Mouse (Mus musculus) heart, adult 18-20 months (tissue): ENCODE results near the gene Hecw2. TPM values are rescaled to one million over a fixed set of nuclear protein-coding genes. Genes with fewer than 3 reads are reported as not detected.

Experiments used
- DNase-seq, 2 experiments: peaks; one replicate each; pipeline ENCODE4 v3.0.0; 2021 to 2022; ENCODE audit warnings: mixed read lengths in 1 of 2
- total RNA-seq, 2 experiments: library from RNA; stranded (reverse); gene quantifications; 2 replicates each; pipeline ENCODE4 v1.2.3; 2021

Hecw2 gene
- total RNA-seq, 2 experiments from 2014 or later, result 18.2 to 19.1 TPM

DNA sequence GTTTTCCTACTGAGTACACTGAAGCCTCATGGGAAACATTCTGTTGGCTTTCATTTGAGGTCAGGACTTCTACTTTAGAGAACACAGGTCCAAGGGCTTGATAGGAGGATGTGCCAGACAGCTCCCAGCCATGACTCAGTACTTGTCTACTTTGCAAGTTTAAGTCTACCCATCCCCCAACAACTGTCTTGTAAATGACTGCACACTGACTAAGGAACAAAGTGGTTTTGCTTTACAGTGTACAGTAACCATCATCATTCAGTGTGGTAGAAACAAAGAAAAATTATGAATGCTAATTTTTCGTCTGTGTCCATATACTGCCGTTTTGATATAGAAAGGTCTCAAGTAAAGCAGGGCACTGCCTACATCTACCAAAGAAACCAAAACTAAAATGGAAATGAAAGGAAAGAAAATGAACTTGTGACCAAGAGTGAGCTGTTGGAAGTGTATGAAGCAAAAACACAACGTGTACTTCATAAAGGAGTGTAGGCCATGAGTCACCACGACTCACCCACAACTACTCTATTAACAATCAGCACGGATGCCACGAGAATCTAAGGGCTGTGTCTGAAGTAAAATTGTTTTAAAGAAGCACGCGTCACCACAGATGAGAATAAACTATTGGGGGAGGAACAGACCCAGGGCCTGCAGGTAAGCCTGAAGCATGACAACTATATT is 356.6 kb downstream of the Hecw2 start:
- no peak for DNase-seq

DNA sequence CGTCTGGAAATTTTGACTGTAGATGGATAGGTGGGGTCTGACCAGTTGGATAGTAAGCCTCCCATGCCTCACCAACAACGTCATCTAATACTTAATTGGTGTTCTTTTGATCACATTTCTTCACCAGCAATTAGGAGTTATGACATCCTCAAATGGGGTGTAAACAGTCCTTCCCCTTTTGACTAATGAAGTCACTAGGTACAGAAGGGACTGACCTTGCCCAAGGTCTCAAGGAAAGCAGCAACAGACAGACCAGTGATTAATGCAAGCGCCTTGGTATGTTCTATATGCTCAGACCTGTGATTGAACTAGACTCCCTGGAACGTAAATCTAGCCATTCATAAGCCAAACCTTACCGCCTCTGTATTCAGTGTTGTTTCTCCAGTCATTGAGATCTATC is 364.7 kb downstream of the Hecw2 start:
- DNase-seq, result no peak

DNA sequence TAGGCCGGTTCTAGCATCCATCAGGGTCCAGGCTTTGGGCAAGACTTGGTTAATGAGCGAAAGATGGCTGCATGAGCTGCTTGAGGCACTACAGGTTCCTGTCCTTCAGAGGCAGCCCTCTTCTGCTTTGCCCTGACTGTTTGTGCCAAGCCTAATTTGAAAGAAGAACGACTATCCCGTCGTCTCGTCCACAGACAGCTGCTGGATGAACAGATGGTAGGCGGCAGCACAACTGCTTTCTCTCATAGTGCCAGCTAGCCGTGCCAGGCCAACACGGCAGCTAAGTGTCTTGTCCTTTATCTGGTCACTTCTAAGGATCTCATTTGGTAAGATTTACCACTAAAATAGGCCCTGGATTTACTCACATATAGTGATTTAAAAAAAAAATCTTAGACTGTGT is 365.9 kb downstream of the Hecw2 start:
- DNase-seq, result no peak

DNA sequence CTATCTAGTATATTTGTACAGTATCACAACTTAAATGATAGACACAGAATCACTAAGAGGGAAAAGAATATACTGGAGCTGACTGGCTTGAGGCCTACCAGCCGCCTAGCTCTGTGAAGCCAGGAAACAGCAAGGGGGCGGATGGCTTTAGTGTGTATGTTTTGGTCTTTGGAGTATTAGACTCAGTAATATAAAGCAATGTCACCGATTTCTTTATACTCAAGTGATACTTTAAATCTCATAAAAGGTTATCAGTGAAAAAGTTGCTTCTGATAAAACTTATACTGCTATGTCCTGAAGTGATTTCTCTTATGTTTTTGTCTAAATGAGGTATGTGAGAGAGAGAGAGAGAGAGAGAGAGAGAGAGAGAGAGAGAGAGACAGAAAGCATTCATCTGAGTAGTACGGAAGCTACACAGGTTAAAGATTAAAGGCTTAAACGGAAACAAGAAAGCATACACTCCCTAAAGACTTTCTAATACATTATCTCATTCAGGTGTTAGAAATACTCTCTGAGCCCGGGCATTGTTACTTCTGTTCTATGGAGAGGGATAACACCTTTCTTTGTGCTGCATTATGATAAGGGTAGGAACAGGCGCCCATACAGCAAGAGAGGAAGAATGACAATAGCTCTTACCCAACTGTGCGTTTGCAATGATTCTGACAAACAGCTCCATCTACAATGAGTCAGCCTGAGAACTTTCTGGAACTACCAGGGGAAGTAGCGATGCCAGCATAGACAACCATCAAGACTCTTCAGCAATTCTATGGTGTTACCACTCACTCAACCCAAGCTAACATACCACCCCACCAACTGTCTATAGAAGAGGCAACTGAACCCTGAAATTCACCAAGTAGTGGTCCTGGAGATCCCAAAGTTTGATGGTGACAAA is 370.3 kb downstream of the Hecw2 start:
- DNase-seq, result no peak

DNA sequence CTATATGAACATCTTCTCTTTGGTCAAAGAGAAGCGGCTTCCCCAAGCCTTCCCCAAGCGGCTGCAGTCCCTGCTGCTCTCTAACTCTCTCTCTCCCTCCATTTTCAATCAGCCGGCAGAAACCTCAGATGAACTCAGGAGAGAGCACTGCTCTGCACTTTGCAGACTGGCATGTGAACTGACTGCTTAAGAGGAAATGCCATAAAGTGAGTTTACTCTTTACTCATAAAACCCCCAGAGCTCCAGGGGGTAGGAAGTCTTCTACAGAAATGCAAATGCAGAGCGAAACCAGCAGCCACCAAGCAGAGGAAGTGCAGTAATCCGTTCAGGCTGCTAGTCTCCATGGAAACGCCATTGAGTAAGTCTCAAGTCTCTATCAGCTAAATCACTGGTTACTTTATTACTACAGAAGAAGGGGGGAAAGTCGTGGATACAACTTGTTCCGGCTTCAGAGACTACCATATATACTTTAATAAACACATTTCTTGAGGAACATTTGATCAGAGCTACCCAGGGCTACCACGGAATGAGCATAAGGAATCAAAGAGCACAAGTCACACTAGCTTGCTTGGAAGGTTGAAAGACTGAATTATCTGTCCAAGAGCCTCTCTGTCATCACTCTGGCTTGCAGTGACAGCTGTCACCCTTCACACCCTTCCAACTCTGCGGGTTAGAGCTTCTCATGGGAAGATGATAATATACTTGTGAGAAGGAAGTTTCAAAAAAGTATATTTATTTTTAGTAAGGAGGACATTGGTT is 371.1 kb downstream of the Hecw2 start:
- peak; percentile 60 to 74 for DNase-seq

DNA sequence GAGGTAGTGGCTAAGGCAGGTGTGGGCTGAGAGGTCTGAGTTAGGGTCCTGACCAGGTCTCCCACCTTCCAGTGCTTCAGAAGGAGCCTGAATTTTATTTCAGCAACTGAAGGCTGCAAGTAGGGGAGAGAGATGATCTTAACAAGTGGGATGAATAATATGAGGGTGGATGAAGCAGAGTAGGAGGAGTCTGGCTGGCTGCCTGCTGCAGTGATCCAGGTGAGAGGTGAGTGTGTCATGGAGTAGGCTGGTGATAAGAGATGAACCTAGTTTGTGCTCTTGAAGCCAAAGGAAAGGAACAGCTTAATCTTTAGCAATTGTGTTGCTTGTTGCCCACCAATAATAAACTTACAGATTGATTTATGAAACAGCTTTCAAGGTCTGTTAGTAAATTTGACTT is 373.0 kb downstream of the Hecw2 start:
- DNase-seq, result no peak

DNA sequence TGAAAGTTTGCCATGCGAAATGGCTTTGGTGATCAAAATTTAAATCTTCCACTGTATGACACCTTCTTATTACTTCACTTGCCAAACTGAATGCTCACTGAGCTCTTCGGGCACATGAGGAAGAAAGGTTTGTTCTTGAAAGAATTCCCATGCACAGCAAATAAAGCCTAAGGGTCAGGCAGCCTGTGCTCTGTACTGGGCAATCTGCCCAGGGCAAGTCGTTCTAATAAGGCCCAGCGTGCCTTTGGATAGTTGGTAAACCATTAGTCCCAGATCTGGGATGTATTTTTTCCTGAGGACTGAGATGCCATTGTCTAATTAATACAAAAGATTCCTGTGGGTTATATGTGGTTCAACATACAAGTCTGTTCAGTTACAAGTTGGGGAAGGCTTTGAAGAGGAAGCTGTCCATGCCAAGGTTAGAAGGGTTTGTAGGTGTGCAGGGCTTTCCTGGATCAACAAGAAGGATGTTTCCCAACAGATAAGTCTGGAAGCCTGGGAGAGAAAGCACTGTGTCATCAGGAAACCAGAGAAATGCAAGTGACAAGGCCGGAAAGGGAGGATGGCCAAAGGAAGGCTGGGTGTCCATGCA is 374.8 kb downstream of the Hecw2 start:
- DNase-seq, result peak; percentile 30 to 31

DNA sequence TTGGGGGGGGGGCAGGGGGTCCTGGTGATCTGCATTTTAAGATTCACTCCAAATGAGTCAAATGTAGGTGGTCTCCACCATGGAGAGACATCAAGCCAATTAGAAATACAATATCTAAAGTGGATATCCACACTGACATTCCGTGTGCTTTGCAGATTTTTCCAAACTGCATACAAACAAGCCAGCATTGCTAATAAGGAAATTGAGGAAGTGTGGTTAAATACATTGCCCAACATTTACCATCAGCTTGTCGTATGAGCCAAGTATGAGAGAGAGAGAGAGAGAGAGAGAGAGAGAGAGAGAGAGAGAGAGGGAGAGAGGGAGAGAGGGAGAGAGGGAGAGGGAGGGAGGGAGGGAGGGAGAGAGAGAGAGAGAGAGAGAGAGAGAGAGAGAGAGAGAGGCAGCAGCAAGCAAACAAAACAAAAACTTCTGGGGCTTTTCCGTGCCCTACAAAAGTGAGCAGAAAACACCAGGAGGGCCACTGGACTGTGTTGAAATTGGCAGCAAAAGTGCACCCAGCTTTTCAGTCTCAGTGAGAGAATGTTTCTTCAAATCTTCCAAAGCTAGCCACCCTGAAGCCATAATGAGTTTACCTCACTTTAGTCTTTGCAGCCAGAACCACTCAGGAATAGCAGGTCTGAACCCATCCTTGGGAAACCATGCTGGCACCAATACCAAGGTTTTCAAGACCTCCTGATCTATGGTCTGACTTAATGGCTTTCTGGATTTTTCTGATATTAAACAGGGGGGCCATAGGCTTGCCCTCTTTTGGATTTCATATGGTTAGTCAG is 376.7 kb downstream of the Hecw2 start:
- peak in 1 of 2 experiments; percentile 20 for DNase-seq

DNA sequence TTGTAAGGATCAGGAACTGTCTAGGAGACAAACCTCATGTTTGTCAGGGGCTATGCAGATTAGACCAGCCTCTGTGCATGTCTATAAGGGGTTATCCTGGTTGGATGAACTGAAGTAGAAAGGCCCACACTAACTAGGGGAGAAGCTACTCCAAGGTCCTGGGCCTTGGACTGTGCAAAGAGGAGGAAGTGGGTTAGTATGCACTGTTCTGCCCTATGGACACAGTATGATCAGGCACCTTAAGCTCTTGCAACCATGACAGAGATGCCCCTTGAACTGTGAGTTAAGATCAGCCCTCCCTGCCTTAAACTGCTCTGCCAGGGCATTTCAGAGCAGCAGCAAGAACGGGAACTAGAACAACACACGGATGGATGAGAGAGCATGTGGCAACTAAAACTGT is 378.6 kb downstream of the Hecw2 start:
- no peak for DNase-seq

DNA sequence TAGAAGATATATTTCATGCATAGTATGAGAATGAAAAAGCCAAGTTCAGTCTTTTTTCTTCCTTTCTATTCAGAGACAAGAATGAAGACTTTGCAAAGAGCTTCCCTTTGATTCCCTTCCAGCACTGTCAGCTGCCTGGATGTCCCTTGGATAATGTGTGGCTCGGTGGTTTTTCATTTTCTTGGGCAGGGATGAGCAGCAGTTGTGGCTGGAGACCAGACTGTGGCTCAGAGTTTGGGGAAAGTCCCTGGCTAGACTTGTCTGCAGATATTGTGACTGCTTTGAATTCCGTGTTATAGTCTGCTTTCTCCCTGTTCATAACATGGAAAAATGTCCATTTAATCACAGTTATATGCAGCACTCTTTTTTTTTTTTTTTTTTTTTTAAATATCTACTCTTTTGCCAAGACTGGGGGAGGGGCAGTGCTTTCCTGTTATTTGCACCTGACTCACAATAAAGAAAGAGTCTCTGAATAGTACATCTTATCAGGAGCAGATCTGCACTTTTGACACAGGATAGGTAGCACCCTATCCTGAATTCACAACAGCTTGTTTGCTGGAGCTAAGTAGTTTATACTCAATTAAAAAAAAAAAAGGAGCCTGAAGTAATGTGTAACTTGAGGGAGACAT is 380.8 kb downstream of the Hecw2 start:
- peak; percentile 45 to 63 for DNase-seq

DNA sequence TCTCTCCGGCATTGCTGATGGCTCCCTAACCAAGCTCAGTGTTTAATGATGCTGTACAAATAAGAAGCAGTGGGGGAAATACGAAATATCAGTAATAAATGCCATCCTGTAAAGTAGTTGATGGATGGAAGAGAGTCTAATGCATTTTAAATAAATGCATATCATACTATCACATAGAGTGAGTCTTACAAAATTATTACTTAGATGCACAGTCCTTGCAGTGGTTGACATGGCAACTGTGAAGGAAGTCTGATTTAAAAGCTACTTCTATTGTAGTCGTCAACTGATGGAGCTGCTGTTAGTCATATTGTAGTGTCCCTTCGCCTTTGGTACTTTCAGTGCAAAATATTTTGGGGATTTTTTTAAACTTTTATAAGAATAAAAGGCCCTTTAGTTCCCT is 383.0 kb downstream of the Hecw2 start:
- no peak for DNase-seq

DNA sequence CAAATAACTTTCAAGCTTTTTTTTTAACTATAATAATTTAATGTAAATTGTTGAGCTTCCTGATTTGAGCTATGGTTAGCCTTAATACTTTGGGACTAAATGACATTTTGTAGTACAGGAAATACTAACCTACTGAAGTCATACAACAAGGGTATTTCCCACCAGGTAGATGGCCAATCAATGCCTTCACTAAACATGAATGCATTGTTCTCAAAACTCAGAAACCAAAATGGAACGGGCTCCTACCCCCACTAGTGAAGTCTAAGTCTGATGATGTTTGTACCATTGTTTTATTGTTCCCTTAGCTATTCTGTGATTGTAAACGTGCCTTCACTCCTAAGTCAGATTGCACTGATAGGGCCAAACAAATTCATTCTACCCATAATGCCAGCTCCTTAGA is 386.7 kb downstream of the Hecw2 start:
- no peak for DNase-seq

DNA sequence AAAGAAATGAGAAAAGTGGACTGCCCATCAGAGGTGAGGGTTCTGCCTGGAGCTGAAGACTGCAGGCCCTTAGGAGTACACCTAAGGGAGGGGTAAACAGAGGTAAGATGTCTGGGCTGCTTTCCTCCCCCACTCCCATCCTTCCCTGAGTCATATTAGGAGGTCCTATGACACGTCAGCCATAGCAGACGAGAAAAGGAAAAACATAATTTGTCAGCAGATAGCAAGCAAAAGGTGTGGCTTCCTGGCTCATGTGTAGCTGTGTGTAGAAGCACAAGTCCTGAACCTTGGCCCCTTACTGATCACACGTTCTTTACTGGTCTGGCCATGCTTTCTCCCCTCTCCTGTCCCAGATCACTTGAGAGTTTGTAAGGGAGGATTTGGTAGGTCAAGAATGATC is 397.2 kb downstream of the Hecw2 start:
- DNase-seq, result no peak

DNA sequence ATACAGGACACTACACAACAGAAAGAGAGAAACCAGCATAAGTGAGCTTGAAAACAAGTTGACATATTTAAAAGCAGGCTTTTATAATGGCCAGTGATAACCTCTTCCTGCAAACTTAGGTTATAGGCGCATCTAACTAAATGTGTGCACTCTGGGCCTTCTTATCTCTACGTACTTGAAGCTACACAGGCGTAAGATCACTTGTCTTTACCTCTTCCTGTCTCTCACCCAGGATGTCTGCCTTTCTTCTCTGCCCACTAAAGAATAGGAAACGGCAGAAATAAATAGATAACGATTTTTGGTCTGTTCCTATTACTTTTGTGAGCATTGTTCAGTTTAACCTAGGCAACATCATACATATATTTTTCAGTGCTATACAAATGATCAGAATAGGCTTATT is 397.9 kb downstream of the Hecw2 start:
- DNase-seq, result no peak

DNA sequence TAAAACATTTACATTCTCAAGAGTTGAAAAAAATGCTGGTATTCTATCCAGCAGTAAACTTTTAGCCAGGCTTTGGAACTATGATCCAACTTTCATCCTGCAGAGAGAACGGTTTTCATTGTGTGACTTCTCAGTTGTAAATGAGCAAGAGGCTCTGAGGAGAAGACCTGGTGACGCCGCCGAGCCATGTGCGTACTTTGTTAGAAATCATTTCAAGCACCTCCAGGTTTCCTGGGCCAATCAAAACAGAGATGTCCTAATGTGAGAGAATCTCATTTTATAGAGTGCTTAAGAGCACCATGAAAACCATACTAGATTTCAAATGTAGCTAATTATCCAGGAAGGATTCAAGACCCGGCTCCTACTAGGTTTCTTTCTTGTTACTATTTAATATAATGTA is 398.7 kb downstream of the Hecw2 start:
- DNase-seq, result no peak

DNA sequence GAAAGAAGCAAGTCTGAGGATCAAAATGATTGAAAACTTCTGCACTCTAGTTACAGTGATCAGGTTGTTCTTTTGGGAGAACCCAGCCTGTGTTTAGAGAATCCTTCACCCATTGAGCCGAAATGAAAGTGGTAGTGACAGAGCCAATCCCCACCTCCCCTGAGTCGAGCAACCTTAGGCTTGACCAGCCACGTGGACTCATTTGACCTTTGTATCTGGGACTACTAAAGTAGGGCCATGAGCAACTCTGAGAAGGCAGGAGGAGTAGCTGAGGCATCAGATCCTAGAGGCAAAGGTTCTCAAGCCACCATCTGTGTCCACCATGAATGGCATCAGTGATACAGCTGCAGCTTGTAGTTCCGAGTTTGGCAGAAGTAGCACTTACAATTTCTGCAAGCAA is 399.4 kb downstream of the Hecw2 start:
- DNase-seq, result no peak

DNA sequence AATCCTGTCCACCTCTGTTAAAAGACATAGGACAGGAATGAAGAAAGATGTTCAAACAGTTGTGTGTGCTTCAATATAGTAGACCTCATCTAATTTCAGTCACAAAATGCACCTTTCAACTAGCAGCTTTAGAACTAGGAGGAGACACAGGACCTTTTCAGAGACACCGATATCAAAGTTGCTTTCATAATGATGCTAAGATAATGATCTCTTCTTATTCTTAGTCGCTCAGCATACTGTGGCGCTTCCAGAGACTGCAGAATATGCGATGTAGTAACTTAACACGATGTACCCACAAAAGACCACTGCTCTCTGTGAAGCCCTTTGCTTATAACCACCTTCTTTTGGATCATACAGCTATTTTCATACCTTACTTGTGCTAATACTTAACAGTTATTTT is 399.9 kb downstream of the Hecw2 start:
- DNase-seq, result no peak

DNA sequence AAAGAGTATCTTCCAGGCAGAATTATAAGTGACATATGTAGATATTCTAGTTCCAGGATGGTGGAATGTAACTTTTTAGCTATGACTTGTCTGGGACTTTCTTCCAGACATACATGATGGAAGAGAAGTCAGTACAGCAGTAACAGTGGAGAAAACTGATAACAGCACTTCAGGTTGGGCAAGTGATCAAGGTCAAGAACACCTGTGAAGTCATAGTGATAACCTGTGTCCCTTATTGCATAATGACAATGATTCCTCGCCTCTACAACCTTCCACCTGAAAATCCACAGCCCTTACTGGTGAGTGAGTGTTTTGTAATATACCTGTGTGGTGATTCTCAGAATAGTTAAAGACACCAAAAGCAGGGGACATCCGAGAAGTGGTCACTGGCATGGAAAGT is 400.7 kb downstream of the Hecw2 start:
- DNase-seq, result no peak

DNA sequence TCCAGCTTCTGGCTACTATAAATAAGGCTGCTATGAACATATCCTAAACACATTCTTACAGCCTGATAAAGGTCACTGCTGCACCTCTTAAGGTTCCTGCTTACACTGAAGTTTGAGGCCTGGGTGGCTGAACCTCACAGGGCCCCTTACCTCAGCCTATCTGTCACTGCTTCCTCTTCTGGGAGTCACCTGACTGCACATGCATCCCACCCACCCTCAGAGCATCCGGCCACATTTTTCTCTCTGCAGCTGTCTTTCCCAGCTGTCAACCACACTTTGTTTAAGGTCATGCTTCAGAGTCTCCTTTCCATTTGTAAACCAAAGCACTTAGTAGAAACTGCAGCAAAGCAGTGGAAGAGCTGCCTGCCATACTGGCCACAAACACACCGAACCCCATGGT is 403.6 kb downstream of the Hecw2 start:
- DNase-seq, result peak in 1 of 2 experiments; percentile 45

DNA sequence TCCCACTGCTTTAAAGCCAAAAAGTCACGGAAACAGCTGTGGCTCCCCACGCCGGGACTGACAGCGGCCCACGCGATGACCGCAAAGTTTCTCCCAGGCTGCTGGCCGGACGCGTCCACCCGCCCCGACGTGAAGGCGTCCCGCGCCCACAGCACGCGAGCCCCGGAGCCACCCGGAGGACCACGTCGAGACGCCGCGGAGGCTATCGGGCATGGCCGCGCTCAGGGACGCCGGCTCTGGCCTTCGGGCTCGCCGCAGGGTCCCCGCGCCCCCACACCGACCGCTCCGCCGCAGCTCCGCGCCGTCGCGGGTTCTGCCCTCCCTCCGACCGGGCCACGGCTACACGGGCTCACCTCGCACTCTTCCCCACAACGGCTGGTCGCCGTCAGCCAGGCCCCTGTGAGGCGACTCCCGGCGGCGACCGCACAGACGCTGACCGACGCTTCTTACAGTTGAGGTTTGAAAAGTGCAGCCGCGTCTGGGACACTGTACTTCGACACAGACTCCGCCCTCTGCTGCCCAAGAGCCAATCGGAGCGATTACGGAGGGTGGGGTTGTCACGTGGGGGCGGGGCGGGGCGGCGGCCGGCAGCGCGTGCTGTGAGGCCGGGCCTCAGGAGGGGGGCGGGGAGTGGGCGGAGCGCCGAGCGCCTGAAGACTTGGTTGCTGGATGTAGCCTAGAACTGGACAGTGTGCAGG is 410.1 kb downstream of the Hecw2 start, which contains the start of gene Stk17b:
TSS of gene Stk17b (minus strand) at position 504 of the 698 bp plus-strand sequence.
- DNase-seq, result peak; percentile 92 to 95
